Mouse (Mus musculus) macrophage (primary cell): ENCODE results near the gene Eva1b. TPM values are rescaled to one million over a fixed set of nuclear protein-coding genes. Genes with fewer than 3 reads are reported as not detected.

Experiments
- H3K27ac ChIP-seq: fragments of 350-480 bp; formaldehyde crosslinking; 2 replicates; pipeline ENCODE4 v1.9.0; 2021
- H3K36me3 ChIP-seq: fragments of 350-480 bp; formaldehyde crosslinking; 2 replicates; pipeline ENCODE4 v1.9.0; 2021; ENCODE audit errors: inconsistent target
- H3K4me3 ChIP-seq: fragments of 350-480 bp; formaldehyde crosslinking; 2 replicates; pipeline ENCODE4 v1.9.0; 2021; ENCODE audit errors: inconsistent target
- H3K79me2 ChIP-seq: fragments of 350-480 bp; formaldehyde crosslinking; 2 replicates; pipeline ENCODE4 v1.9.0; 2021; ENCODE audit errors: inconsistent target
- WGBS: methylation state at CpG from one replicate; pipeline ENCODE4 v1.1.7; 2026; ENCODE audit warnings: inconsistent platforms; ENCODE audit not compliant: missing documents; 5-methylcytosine and 5-hydroxymethylcytosine counted together
- polyA plus RNA-seq: library from polyadenylated mRNA; stranded (reverse); fragments of 250-400 nt; gene quantifications from 3 replicates; pipeline ENCODE4 v1.2.4, GENCODE M21; 2018; ENCODE audit warnings: inconsistent platforms

Eva1b gene
- polyA plus RNA-seq, 1 experiment from 2014 or later: 4.4 TPM

DNA sequence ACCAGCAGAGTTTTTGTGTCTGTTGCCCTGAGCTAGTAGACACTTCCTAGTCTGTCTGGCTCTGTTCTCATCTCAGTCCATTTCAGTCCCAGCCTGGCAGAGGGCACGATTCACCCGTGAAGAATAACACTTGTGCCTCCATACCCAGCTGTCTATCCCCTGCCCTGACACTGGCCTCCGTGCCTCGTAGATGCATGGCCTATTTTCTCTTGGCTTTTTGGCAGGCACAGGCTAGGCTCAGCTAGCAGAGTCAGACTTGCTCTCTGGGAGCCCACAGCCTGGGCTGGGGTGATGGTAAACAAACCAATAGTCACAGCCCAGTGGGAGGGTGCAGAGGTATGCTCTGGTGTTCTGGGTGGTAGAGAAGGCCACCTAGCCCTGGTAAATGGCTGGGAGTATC, 34.3 kb upstream of the Eva1b start:
- no peak overlapping the region for H3K27ac ChIP-seq
- peaks cover 88% of the 10 kb centered on the region for H3K79me2 ChIP-seq
- WGBS: 87% methylated on average over 4 of the region's 4 CpGs
- H3K4me3 ChIP-seq: no peak overlapping the region
- H3K36me3 ChIP-seq: 0 out of 2 replicates have a peak, but pooled peaks cover 5% of the 10 kb centered on the region

DNA sequence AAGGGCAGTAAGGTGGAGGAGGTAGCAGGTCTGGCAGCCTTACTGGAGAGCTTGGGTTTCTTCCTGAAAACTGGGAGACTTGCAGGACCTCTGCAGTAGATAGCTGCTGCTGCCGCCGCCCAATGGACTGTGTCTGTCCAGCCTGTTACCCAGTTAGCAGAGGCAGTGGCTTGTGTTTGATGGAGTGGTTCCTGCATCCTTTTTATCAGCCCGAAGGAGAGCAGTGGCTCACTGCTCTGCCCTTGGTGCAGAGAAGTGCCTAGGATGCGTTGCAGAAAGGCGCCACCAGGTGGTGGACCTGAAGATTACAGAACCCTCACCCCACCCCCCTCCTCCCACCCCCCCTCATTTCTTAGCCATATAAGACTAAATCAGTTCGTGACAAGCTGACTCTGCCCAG, 33.6 kb upstream of the Eva1b start:
- no peak overlapping the region for H3K4me3 ChIP-seq
- H3K36me3 ChIP-seq: 0 out of 2 replicates have a peak, but pooled peaks cover 5% of the 10 kb centered on the region
- WGBS: 11% methylated on average over 6 of the region's 6 CpGs
- H3K27ac ChIP-seq: no peak overlapping the region
- H3K79me2 ChIP-seq: peaks cover 88% of the 10 kb centered on the region

DNA sequence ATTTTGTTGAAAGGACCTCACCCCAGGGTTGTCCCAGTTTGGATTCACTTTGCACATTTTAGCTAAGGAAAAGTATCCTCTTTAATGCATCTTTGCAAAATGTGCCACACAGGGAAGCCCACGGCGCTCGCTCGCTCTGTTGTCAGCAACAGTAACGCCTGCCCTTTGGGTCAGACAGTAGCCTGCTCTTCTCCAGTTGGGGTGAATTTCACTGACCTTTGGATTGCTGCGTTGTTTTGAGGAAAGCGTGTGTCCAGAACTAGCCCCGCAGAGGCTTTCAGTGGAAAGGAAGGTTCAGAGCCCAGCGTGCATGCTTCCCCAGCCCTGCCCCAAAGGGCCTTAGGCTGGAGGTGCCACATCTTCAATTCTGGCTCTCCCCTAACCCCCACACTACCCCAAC, 32.1 kb upstream of the Eva1b start:
- WGBS: 90% methylated on average over 9 of the region's 9 CpGs
- H3K36me3 ChIP-seq: 0 out of 2 replicates have a peak, but pooled peaks cover 5% of the 10 kb centered on the region
- no peak overlapping the region for H3K27ac ChIP-seq
- peaks cover 92% of the 10 kb centered on the region for H3K79me2 ChIP-seq
- H3K4me3 ChIP-seq: no peak overlapping the region

DNA sequence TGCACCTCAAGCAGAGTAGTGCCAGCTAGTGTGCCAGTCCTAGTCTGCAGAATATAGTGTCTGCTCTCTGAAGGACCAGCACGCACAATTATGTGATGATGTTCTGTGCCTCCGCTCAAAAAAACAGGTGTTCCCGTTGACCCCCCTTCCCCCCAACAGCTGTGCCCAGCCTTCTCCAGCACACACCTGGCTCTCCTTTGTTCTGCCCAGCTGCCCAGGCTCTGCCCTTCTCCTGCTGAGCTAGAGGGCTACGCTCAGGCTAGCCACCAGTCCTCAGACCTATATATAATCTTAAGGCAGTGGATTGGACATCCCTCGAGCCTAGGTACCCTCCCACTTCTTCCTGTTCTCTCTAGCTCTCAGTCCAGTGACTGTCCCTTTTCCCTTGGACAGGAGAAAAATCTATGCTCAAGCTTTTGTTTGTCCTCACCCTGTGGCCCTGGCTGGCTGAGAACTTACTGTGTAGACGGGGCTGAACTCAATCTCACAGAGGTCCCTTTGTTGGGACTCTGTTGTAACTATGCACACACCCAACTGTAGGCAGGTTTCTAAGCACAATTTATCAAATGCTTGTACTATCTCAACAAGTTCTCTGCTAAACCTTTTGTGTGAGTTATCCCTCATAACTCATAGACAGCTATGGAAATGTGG, 31.5 kb upstream of the Eva1b start:
- Histone ChIP-seq H3K36me3 (0 out of 2 replicates have a peak, but pooled peaks cover 5% of the 10 kb centered on the region), H3K4me3 (no peak overlapping the region), H3K27ac (no peak overlapping the region), H3K79me2 (peaks cover 97% of the 10 kb centered on the region)
- 85% methylated on average over 6 of the region's 6 CpGs for WGBS

DNA sequence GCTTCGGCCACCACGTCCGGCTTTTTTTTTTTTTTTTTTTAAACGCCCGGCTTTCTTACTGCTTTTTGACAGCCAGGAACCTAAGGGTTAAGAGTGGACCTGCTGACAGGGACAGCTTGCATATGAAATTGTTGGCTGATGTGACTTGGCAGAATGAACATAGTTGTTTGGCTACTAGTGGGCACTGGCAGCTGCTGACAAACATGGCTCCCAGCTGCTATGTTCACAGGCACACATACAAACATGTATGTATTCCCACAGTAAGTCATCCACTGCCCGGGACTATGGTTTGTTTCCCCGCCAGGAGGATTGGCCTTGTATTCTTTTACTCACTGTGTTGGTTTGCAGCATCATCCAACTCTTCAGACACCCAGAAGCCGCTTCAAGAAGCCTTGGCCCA, 30.4 kb upstream of the Eva1b start:
- WGBS: 85% methylated on average over 3 of the region's 8 CpGs
- H3K36me3 ChIP-seq: 0 out of 2 replicates have a peak, but pooled peaks cover 5% of the 10 kb centered on the region

DNA sequence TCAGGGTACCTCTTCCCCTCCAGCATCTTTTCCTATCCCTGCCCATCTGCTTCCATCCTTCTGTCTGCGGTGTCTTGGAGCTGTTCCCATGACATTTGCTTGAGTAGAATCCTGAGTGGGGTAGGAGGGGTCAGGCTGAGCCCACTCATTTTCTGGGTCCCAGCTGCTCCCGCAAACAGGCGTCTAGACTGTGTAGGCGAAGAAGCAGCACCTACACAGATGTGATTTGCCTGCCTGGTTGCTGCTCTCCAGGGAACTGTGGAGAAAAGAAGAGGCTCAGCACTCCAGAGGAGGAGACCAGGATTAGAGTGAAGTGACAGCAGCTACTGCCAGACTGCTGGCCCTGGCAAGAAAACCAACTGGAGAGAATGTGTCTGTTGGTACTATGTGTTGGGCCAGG, 28.9 kb upstream of the Eva1b start:
- Histone ChIP-seq H3K4me3 (no peak overlapping the region), H3K27ac (no peak overlapping the region), H3K36me3 (peaks cover 11% of the 10 kb centered on the region; the same call in 1 of the 2 replicates), H3K79me2 (peaks cover 79% of the 10 kb centered on the region)
- 98% methylated on average over 4 of the region's 4 CpGs for WGBS

More for the DNA sequence above, 30.4 kb upstream of the Eva1b start:
- Histone ChIP-seq H3K79me2 (peaks cover 94% of the 10 kb centered on the region), H3K4me3 (no peak overlapping the region), H3K27ac (no peak overlapping the region)

DNA sequence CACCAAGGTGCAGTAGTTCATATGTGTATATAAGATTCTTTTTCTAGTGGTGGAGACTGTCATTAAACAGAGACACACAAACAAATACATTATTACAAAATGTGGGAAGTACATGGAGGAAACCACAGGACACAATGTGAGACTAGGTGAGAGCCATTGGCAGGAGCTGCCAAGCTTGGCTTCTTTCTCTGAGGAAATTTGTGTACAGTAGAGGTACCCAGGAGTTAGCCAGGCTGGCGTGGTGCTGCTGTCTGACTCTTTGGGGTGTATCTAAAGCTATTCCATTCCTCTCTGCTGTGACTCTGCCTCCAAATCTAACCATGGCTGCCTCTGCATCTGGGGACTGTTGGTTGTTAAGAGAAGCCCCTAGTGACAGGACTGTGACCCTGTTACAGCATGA, 28.5 kb upstream of the Eva1b start:
- peaks cover 75% of the 10 kb centered on the region for H3K79me2 ChIP-seq
- WGBS: 100% methylated on average over 1 of the region's 1 CpGs

DNA sequence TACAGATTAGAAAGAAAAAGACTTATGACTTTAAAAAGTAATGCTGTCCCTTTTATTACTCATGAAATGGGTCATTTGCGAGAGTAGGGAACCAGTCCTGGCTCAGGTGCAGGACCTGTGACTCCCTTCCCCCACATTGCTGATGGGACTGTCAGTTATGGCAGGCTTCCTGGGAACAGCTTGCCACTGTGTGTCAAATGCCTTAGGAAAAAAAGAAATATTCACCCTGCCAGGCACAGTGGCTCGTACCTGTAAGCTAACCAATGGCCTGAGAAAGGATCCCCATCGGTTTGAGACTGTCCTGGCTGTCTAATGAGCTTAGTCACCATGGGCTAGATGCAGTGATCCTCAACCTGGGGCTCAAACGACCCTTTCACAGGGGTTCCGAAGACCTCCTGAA, 27.5 kb upstream of the Eva1b start:
- no peak overlapping the region for H3K27ac ChIP-seq
- H3K36me3 ChIP-seq: peaks cover 25% of the 10 kb centered on the region
- H3K4me3 ChIP-seq: no peak overlapping the region
- H3K79me2 ChIP-seq: peaks cover 65% of the 10 kb centered on the region
- WGBS: 87% methylated on average over 5 of the region's 5 CpGs

More for the DNA sequence above, 28.5 kb upstream of the Eva1b start:
- Histone ChIP-seq H3K36me3 (peaks cover 15% of the 10 kb centered on the region; the same call in 1 of the 2 replicates), H3K4me3 (no peak overlapping the region), H3K27ac (no peak overlapping the region)

DNA sequence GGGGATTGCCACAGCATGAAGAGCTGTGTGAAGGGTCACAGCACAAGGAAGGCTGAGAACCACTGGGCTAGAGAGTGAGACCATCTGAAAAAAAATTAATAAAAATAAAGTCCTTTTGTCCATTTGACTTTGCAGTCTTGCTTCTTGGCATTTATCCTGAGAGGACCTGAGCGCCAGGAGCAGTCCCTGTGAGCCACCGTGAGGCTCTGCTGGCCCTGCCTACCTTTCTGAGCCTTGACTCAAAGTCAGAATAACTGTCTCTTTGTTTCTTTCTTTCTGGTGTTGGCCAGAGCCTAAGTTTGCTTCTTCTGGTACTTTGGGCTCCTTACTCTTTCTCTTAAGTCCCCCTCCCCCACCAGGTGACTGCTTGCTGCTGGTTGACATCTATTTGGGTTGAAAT, 27.0 kb upstream of the Eva1b start:
- Histone ChIP-seq H3K36me3 (peaks cover 30% of the 10 kb centered on the region), H3K4me3 (no peak overlapping the region), H3K79me2 (peaks cover 60% of the 10 kb centered on the region), H3K27ac (no peak overlapping the region)
- WGBS: 88% methylated on average over 2 of the region's 2 CpGs

DNA sequence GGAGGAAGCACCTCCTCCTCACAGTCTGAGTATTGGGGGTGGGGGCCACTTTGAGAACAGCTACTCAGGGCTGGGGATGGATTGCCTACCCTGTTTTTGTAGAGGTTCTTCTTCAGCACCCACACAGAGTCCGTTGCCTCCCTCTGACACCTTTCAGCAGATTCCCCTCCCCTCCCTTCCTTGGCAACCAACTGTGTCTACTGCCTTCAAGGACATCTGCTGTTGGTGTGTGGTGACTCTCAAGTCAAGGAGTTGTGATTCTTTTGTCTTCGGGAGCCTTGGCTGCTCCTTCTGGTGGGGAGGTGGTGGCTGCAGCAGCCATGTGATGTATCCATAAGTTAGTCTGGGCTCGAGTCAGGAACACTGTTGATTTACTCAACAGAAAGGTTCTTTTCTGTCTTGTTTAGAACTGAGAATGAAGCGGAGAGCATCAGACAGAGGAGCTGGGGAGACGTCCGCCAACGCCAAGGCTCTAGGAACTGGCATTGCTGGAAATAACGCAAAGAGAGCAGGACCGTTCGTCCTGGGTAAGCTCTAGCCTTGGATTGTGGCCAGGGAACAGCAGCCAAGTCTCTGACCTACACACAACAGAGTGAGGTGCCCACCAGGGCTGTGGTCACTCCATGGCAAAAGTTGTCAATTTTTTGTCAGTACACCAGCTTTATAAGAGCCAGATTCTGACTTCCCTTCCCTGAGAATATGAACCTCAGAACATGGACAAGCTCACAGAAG, 24.1 kb upstream of the Eva1b start:
- H3K4me3 ChIP-seq: no peak overlapping the region
- WGBS: 95% methylated on average over 10 of the region's 10 CpGs
- no peak overlapping the region for H3K27ac ChIP-seq
- peaks cover 31% of the 10 kb centered on the region; the same call in 1 of the 2 replicates for H3K79me2 ChIP-seq
- H3K36me3 ChIP-seq: peaks cover 31% of the 10 kb centered on the region

DNA sequence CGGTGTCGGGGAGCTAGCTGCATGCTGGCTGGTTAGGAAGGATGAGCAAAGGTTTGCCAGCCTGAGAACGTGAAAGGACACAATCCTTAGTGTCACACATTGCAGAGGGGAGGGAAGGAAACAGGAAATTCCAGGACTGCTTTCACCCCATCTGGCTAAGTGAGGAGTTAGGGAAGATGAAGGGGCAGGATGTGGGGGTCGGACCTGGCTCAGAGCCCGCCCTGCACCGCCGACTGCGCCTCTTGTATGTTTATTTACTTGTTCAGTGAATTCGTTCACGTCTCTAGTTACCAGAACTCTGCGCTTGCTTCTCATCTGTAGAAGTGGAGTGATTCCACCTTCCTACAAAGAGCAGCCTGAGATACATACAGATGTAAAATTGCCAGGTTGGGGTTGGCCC, 17.0 kb upstream of the Eva1b start:
- Histone ChIP-seq H3K27ac (no peak overlapping the region), H3K4me3 (no peak overlapping the region), H3K36me3 (peaks cover 23% of the 10 kb centered on the region), H3K79me2 (no peaks in the 10 kb centered on the region)
- 95% methylated on average over 11 of the region's 11 CpGs for WGBS

DNA sequence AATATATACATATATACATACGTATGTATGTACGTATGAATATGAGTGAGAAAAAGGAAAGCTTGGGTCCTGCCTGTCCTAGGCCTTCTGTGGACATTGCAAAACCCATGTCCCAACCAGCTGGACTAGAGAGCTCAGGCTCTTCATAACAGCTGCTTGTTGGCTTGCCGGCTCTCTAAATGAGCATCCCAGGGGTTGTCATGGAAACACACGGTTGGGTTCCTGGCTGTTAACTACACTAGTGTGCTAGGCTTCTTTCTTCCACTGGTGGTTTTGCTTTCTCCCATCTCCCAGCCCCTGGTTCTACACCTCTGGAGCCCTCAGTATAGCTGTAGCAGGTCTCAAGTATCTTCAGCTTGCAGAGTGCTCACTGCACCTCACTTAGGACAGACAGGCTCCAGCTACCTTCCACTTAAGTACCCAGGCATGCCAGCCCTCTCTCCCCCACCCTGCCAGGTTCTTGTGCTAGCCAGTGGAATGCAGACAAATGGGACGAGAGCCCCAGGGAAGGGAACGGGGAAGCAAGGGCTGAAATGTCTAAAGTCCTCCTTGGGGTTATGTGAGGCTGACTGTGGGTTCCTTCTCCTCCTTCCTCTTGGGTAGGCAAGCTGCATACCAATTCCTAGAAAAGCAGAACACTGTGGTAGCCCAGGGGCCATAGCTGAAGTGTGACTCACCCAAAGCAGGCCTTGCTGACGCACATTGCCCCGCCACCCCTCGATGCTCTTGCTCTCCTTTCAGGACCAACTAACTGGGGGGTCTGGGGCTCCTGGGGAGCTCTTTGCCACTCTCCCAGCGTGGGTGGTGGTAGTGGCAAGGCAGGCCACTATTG, 16.0 kb upstream of the Eva1b start:
- WGBS: 26% methylated on average over 9 of the region's 10 CpGs
- peaks cover 18% of the 10 kb centered on the region for H3K36me3 ChIP-seq

DNA sequence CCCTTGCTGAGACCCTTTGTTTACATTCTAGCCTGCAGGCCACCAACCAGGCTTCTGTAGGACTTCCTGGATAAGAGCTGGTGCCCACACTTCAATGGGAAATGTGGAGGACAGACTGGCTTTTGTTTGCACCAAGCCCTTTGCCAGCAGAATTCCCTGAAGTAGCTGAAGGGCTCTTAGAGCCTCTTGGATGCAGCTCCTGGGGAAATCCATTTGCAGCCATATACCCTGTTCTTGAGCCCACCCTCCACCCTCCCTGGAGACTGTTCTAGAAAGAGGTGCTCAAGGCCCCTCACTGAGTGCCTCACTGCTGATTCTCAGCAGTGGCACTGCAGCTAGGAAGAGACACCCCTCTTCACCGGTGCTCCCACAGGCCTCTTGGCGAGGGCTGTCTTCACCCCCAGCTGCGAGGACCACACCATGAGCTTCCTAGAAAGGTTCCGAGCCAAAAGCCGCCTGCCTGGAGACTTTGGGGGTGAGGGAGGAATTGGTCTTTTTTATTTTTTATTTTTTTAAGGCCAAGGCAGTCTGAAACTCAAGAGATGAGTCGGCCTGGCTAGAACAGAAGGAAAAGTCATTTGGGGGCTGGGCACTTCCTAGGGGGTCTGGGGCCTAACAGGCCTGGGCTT, 14.8 kb upstream of the Eva1b start:
- H3K36me3 ChIP-seq: peaks cover 18% of the 10 kb centered on the region
- no peaks in the 10 kb centered on the region for H3K79me2 ChIP-seq
- peak overlapping the region; percentile 74 for H3K27ac ChIP-seq
- H3K4me3 ChIP-seq: no peak overlapping the region
- WGBS: 96% methylated on average over 6 of the region's 6 CpGs

More for the DNA sequence above, 16.0 kb upstream of the Eva1b start:
- Histone ChIP-seq H3K27ac (peak overlapping the region; percentile 74), H3K4me3 (no peak overlapping the region), H3K79me2 (no peaks in the 10 kb centered on the region)

DNA sequence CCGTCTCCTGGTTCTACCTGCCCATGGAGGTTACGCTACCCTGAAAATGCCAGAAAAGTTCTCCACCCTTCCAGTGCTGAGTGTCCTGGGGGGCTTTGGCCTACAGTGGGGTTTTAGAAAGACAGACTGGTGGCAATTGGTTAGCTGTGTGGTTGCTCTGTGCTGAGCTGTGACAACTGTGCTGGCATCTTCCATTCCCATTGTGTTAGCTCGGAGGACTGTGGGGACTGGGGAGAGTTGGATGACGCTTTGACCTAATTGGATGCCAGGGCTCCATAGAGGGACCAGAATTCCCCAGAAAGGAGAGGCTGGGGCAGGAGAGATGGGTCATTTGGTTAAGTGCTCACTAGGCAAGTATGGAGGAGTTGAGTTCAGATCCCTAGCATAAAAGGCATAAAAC, 13.3 kb upstream of the Eva1b start:
- no peaks in the 10 kb centered on the region for H3K79me2 ChIP-seq
- 96% methylated on average over 4 of the region's 4 CpGs for WGBS
- H3K4me3 ChIP-seq: no peak overlapping the region
- peaks cover 16% of the 10 kb centered on the region for H3K36me3 ChIP-seq
- no peak overlapping the region for H3K27ac ChIP-seq
